8 mouse cellular contexts compared by ENCODE assay signal in genomic region chr6:47757849-47758248, GRCm38 (mm10). TPM values are rescaled to one million over a fixed set of nuclear protein-coding genes. Genes with fewer than 3 reads are reported as not detected.
DNase-seq lines count a peak whose midpoint lies in the region; ATAC-seq and TF ChIP-seq lines count a peak whose summit lies in the region.
"Not testable (repeated sequence)": the region's sequence is repeated elsewhere in the genome, so short reads cannot be mapped to it uniquely, and the experiment has no call there.

No protein-coding gene starts in this region.

- H3K4me1 ChIP-seq in CH12.LX (ENCODE audit: control insufficient read depth in 1 of 2, insufficient read depth in 2 of 2); embryonic facial prominence, embryonic 14.5 days (ENCODE audit: control insufficient read depth, insufficient read depth, low read length); hindbrain, embryonic 16.5 days (ENCODE audit: control insufficient read depth, insufficient read depth, low read depth, low read length); liver, embryonic 14.5 days (replicated peaks; ENCODE audit: control insufficient read depth in 2 of 2, insufficient read depth in 2 of 2, low read length in 1 of 2): not testable (repeated sequence)

- TF ChIP-seq CTCF in CH12.LX (conservative IDR thresholded peaks at IDR 0.05 in 1 of 2, IDR thresholded peaks at IDR 0.05 in 1 of 2; ENCODE audit: low read depth in 2 of 2, low read length in 2 of 2); liver, embryonic 14.5 days (IDR thresholded peaks at IDR 0.05; ENCODE audit: low read depth): not testable (repeated sequence)

- not testable (repeated sequence) for H3K9ac ChIP-seq in CH12.LX (ENCODE audit: insufficient read depth, low read depth); embryonic facial prominence, embryonic 14.5 days (ENCODE audit: low read depth, low read length); hindbrain, embryonic 16.5 days (ENCODE audit: low read depth, low read length); liver, embryonic 14.5 days (replicated peaks)

- not testable (repeated sequence) for TF ChIP-seq RAD21 in CH12.LX (IDR thresholded peaks at IDR 0.05; ENCODE audit: low read depth, low read length)

- not testable (repeated sequence) for DNase-seq in CH12.LX (ENCODE audit: extremely low read depth); embryonic facial prominence, embryonic 14.5 days (ENCODE audit: low spot score); liver, embryonic 14.5 days (ENCODE audit: low read depth in 3 of 3, low spot score in 3 of 3)
- peak; percentile 78 to 90 for DNase-seq in heart, adult 18-20 months
- DNase-seq in layer of hippocampus, postnatal 14 days (ENCODE audit: low spot score in 2 of 2), result peak; percentile 90
- peak; percentile 92 to 97 for DNase-seq in monocyte, adult 2 months (ENCODE audit: low read depth in 1 of 2, low spot score in 2 of 2)
- peak; percentile 62 to 68 for DNase-seq in spleen, postnatal 14 days (ENCODE audit: low spot score in 2 of 2)

- TF ChIP-seq POLR2A in CH12.LX (IDR thresholded peaks at IDR 0.05; ENCODE audit: low read depth, low read length), result not testable (repeated sequence)

- not testable (repeated sequence) for H3K36me3 ChIP-seq in CH12.LX (replicated peaks in 1 of 2; ENCODE audit: control insufficient read depth in 1 of 2, insufficient read depth in 1 of 2, low read length in 1 of 2); embryonic facial prominence, embryonic 14.5 days (ENCODE audit: control insufficient read depth, insufficient read depth, low read length); hindbrain, embryonic 16.5 days (ENCODE audit: control insufficient read depth, insufficient read depth, low read length); liver, embryonic 14.5 days (replicated peaks; ENCODE audit: control insufficient read depth, insufficient read depth, low read depth)

- in situ Hi-C loops in CH12.LX (cut with MboI; ENCODE audit: low pct_ligation_motif_present, low pct_unique_long_range_greater_than_20kb, low sequenced_read_pairs), result not testable (repeated sequence)

- ATAC-seq in embryonic facial prominence, embryonic 14.5 days (ENCODE audit: low read depth); hindbrain, embryonic 16.5 days; liver, embryonic 14.5 days (ENCODE audit: insufficient read depth): not testable (repeated sequence)

- not testable (repeated sequence) for H3K79me2 ChIP-seq in CH12.LX (replicated peaks; ENCODE audit: control insufficient read depth, extremely low read depth, insufficient read depth, poor library complexity, severe bottlenecking)

- 6% methylated on average over 15 of the region's 38 CpGs for WGBS in embryonic facial prominence, embryonic 14.5 days
- WGBS in hindbrain, embryonic 16.5 days, result 5% methylated on average over 16 of the region's 38 CpGs
- 3% methylated on average over 16 of the region's 38 CpGs for WGBS in liver, embryonic 14.5 days (ENCODE audit: insufficient replicate concordance)

- not testable (repeated sequence) for TF ChIP-seq EP300 in CH12.LX (IDR thresholded peaks at IDR 0.05; ENCODE audit: low read length); liver, embryonic 14.5 days (IDR thresholded peaks at IDR 0.05; ENCODE audit: low read depth)

- H3K9me3 ChIP-seq in CH12.LX (replicated peaks; ENCODE audit: low read length); embryonic facial prominence, embryonic 14.5 days (ENCODE audit: control insufficient read depth, low read length); hindbrain, embryonic 16.5 days (ENCODE audit: control insufficient read depth, low read length); liver, embryonic 14.5 days (ENCODE audit: control insufficient read depth, low read length): not testable (repeated sequence)

- not testable (repeated sequence) for H3K27me3 ChIP-seq in CH12.LX (replicated peaks); embryonic facial prominence, embryonic 14.5 days (replicated peaks; ENCODE audit: control insufficient read depth, insufficient read depth, low read length); hindbrain, embryonic 16.5 days (replicated peaks; ENCODE audit: control insufficient read depth, insufficient read depth, low read length); liver, embryonic 14.5 days (ENCODE audit: control insufficient read depth, insufficient read depth, low read length)

- not testable (repeated sequence) for H3K4me3 ChIP-seq in CH12.LX (replicated peaks in 1 of 3; ENCODE audit: low read depth in 2 of 3, low read length in 2 of 3, poor library complexity in 1 of 3); liver, embryonic 14.5 days (ENCODE audit: insufficient read depth in 1 of 2, low read depth in 2 of 2, low read length in 2 of 2)
- peak overlapping the region; percentile 20; the same call in 1 of the 2 replicates for H3K4me3 ChIP-seq in embryonic facial prominence, embryonic 14.5 days (ENCODE audit: low read depth, low read length)
- peak overlapping the region; percentile 24; the same call in 1 of the 2 replicates for H3K4me3 ChIP-seq in hindbrain, embryonic 16.5 days (ENCODE audit: low read length)

- dilution Hi-C loops in CH12.LX (cut with MboI; ENCODE audit: extremely low pct_ligation_motif_present, extremely low pct_unique_long_range_greater_than_20kb, low sequenced_read_pairs), result not testable (repeated sequence)

- H3K4me2 ChIP-seq in CH12.LX (ENCODE audit: insufficient read depth, low read depth, poor library complexity, severe bottlenecking), result peak overlapping the region; percentile 66; the same call in 1 of the 2 replicates
- peak overlapping the region; percentile 38 for H3K4me2 ChIP-seq in embryonic facial prominence, embryonic 14.5 days (ENCODE audit: low read depth, low read length)
- H3K4me2 ChIP-seq in hindbrain, embryonic 16.5 days (ENCODE audit: low read length), result 0 out of 2 replicates have a peak overlapping the region, but pooled peaks have one; percentile 35
- peak overlapping the region; percentile 38 for H3K4me2 ChIP-seq in liver, embryonic 14.5 days (ENCODE audit: low read depth)

- not testable (repeated sequence) for H3K27ac ChIP-seq in CH12.LX (ENCODE audit: insufficient read depth, low read depth); embryonic facial prominence, embryonic 14.5 days (replicated peaks; ENCODE audit: low read depth, low read length); hindbrain, embryonic 16.5 days (ENCODE audit: low read depth, low read length); liver, embryonic 14.5 days

RNA-seq across cellular contexts. Expression of gene Pdia4, which starts 55.4 kb away (rescaled TPM):
- total RNA-seq in CH12.LX (2012; rRNA removed) (186 and 259 TPM in 2 replicates), CH12.LX (2014; rRNA removed) (239 and 242 TPM in 2 replicates)
- 204 and 205 TPM in 2 replicates for polyA plus RNA-seq in CH12.LX (2012; ENCODE audit: insufficient read length, low read depth)
- 262 and 270 TPM in 2 replicates for polyA plus RNA-seq in embryonic facial prominence, embryonic 14.5 days (2014; fragmentation: Nextera tagmentation; extraction: Ambion mirVana)
- 10 to 100 TPM; 38.4 to 45.9 TPM for total RNA-seq in heart, adult 18-20 months (2021)
- 142 and 168 TPM in 2 replicates for polyA plus RNA-seq in hindbrain, embryonic 16.5 days (2015; fragmentation: Nextera tagmentation; extraction: Ambion mirVana)
- 10 to 100 TPM; 53.0 to 73.0 TPM for total RNA-seq in layer of hippocampus, postnatal 14 days (2021)
- polyA plus RNA-seq in liver, embryonic 14.5 days (2012; rRNA removed), result 27.5 and 42.4 TPM in 2 replicates
- polyA plus RNA-seq in liver, embryonic 14.5 days (2014; fragmentation: Nextera tagmentation; extraction: Ambion mirVana), result 86.1 and 90.4 TPM in 2 replicates
